Mouse (Mus musculus) frontal cortex, adult (tissue): ENCODE data around the gene Gm28036.
"Not testable (repeated sequence)": the region's sequence is repeated elsewhere in the genome, so short reads cannot be mapped to it uniquely, and the experiment has no call there.

Experiments
- ATAC-seq: cut with Nextera tagmentation; 2 replicates; pipeline ENCODE4 v1.9.2; 2017; ENCODE audit warnings: mild to moderate bottlenecking, moderate library complexity, mixed read lengths; ENCODE audit not compliant: low TSS enrichment

The Gm28036 gene

GRCm38 (mm10) chr2:156126992-156127391 lies at the start of gene Gm28036:
Gene Gm28036, minus strand, starts transcription at chr2:156127092.
- no peak for ATAC-seq

- no peak for ATAC-seq
These were observed 39.7 kb upstream of the Gm28036 start for GRCm38 (mm10) chr2:156166557-156166956.

DNA sequence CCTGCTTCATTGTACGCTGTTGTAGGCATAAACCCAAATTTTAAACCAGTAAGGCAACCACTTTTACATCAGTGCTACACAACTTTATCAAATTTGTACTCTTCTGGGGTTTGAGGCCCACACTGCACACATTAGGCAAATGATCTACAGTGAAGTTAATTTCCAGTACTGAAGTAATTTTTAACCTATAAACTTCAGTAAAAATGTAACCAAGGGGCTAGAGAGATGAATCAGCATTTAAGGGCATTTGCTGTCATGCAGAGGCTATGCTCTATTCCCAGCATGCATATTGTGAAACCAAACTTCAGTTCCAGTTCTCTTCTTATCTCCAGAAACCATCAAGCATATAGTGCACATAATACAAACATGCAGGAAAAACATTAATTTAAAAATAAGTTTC lies 38.6 kb upstream of the Gm28036 start:
- no peak for ATAC-seq

- ATAC-seq: no peak
These were observed 24.6 kb upstream of the Gm28036 start for GRCm38 (mm10) chr2:156151538-156151937.

DNA sequence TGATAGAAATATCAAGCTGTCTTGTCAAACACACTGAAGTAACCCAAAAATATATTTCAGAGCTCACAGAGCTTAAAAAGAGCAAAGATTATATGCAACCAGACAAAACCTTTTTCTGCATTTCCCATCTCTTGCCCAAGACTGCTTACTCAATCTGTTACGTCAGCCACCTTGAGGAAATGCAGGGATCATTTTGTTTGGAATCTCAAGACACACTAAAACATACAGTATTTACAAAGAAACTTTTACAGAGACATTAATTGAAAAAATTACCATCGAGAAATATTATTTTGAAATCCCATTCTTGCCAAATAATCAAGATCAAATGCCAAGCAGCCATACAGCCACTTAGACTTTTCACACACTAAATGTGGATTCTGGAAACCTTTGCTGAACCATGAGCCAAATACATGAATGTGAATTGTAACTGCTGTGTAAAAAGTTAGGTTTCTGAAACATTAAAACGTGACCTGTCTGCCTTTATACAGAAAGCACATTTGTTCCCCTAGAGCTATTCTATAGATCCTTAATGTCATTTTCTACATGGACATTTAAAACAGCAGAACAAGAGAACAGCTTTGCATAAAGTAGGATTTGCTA lies 20.5 kb upstream of the Gm28036 start:
- ATAC-seq: no peak

GRCm38 (mm10) chr2:156146272-156146989 lies 19.5 kb upstream of the Gm28036 start:
- ATAC-seq: no peak

- no peak for ATAC-seq
These were observed 18.7 kb upstream of the Gm28036 start for GRCm38 (mm10) chr2:156145486-156146130.

DNA sequence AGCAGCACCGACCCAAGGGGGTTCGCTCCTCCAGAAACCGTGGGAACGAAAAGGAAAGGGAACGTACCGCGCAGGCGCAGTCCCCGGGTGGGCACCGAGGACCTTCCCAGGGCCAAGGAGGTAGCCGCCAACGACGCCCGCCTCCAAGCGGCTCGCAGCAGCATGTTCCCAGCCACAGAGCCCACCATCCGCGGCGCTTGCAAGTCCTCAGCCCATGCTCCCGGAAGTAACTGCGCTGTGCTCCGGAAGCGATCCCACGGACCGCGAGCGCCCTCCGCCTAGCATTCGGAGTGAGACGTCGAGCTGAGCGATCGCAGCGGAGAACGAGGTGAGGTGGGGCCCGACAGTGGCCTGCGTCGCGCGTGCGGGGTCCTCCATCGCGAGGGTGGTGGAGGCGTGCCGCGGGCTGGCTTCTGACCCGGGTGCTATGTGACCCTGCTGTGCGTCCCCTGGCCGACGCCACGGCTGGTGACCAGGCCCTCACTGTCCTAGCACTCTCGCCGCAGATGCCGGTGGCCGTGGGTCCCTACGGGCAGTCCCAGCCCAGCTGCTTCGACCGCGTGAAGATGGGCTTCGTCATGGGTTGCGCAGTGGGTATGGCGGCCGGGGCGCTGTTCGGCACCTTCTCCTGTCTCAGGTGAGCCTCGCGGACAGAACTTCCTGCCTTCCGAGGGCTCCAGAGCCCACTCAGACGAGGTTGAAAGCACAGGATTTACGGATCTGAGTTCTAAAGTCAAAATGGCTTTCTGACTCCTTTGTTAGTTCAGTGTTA lies 17.2 kb upstream of the Gm28036 start, which contains the start of the genes Romo1 and Nfs1:
Gene Romo1 (plus strand): TSS at position 87 of the 772 bp plus-strand sequence.
Gene Nfs1 (minus strand): TSS at position 234 of the 772 bp plus-strand sequence.
- ATAC-seq: peak; percentile 99

- no peak for ATAC-seq
These were observed 16.5 kb upstream of the Gm28036 start for GRCm38 (mm10) chr2:156143367-156143766.

DNA sequence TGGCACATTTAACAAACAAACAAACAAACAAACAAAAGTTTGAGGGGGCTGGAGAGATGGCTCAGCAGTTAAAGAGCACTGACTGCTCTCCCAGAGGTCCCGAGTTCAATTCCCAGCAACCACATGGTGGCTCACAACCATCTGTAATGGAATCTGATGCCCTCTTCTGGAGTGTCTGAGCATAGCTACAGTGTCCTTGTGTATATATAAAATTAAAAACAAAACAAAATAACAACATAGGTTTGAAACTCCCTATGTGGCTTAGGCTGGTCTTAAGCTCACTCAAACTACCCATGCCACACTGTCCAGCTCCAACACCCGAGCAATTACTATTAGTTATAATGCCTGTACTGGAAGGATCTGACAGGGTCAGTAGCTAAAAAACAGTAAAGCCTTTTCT lies 15.9 kb upstream of the Gm28036 start:
- ATAC-seq: no peak

DNA sequence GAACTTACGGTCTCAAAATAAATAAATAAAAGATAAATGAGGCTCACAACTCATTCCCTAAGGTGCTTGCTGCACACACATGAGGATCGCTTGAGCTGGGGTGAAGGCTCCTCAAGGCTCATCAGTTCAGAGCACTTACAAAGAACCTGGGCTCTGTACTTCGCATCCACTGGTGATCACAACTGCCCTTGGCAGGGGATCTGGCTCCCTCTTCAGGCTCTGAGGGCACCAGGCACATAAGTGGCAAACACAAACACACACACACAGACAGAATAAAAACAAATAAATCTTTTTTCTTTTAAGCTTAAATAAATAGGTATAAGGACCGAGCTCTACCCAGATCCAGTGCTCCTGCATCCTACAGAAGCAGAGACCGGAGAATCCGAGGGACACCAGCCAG lies 8.8 kb upstream of the Gm28036 start:
- no peak for ATAC-seq

- ATAC-seq: no peak
These were observed 7.3 kb upstream of the Gm28036 start for GRCm38 (mm10) chr2:156134161-156134560.

- ATAC-seq: no peak
These were observed 3.2 kb downstream of the Gm28036 start for GRCm38 (mm10) chr2:156123731-156124130.

GRCm38 (mm10) chr2:156119566-156119965 lies 7.3 kb downstream of the Gm28036 start:
- ATAC-seq: no peak

- not testable (repeated sequence) for ATAC-seq
These were observed 14.8 kb downstream of the Gm28036 start for GRCm38 (mm10) chr2:156112080-156112423.

DNA sequence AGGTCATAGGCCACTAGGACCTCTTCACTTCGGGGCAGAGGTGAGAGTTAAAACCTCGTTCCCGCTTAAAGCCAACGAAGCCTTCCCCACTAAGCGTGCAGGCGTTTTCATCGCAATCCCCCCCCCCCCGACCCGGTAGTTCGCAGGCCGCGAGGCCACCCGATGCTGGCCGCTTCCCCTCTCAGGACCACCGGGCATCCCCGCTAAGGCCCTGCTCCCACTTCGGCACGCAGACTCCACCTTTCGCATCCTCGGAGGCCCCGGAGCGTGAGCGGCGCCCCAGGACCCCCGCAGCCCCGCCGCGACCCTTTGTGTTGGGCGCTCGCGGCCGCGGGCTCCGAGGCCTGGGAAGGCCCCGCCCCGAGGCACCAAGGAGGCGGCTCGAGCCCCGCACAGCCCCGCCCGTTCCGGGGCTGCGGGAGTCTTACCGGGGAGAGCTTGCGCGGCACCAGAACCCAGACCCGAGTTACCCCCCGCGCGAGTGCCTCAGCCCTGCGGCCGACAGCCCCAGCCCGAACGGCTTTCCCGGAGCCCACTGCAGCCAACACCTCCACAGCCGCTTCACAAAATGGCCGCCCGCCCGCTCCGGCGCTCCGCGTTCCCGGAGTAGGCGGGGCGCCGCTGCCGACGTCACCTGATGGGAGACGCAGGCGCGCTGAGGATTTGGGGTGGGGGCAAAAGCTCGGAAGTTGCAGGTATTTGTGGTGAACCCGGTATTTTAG lies 15.4 kb downstream of the Gm28036 start, which contains the start of the genes Cpne1 and Rbm12:
Gene Cpne1 (minus strand): TSS at position 608 of the 722 bp plus-strand sequence.
Gene Rbm12 (minus strand): TSS at position 621 of the 722 bp plus-strand sequence.
- peak; percentile 90 for ATAC-seq

DNA sequence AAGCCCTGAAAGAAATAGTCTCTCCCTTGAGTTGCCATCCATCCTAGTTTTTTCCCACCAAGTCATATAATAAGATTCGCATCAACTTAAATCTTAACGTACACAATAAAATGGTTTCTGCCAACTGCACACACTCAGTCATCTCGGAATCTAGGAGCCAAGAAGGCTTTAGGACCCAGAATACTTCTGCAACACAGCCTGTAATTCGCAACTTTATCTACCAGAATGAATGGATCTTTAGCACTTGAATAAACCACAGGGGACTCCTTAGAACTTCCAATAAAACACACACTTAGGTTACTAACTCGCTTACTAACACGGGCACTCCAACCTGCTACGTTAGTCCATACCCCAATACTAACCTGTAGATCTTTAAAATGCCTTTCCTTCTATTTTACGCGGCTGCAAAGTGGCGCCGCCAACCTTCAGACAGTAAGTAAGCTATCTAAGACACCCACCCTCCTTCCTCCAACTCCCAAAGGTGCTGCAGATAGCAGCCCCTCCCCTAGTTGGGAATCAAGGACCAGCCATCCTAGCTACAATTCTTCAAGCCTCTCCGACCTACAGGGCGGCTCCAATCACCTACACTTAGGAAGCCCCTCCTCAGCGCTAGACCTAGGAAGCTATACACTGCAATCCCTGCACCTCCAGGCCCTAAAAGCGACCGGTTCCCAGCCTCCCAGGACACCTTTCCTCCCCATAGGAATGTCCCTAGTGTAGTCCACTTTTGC lies 16.1 kb downstream of the Gm28036 start:
- ATAC-seq: peak; percentile 59; the same call in 1 of the 2 replicates

- no peak for ATAC-seq
These were observed 35.0 kb downstream of the Gm28036 start for GRCm38 (mm10) chr2:156091926-156092325.

DNA sequence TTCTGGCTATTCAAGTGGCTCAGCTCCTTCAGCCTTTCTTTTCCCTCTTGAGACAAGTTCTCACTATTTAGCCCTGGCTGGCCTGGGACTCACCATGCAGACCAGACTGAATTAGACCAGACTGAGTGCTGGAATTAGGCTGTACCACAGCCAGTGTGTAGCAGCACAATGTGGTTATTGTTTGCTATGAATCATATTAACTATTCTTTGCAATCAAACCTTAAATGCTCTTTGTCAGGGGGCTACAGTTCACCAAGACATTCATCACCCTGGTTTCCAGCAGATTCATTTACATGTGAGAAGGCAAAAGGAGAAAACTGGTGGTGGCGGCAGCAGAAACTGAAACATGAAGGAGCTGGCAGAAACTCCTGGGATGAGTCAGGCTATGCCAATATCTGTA lies 37.1 kb downstream of the Gm28036 start:
- peak; percentile 60; the same call in 1 of the 2 replicates for ATAC-seq

DNA sequence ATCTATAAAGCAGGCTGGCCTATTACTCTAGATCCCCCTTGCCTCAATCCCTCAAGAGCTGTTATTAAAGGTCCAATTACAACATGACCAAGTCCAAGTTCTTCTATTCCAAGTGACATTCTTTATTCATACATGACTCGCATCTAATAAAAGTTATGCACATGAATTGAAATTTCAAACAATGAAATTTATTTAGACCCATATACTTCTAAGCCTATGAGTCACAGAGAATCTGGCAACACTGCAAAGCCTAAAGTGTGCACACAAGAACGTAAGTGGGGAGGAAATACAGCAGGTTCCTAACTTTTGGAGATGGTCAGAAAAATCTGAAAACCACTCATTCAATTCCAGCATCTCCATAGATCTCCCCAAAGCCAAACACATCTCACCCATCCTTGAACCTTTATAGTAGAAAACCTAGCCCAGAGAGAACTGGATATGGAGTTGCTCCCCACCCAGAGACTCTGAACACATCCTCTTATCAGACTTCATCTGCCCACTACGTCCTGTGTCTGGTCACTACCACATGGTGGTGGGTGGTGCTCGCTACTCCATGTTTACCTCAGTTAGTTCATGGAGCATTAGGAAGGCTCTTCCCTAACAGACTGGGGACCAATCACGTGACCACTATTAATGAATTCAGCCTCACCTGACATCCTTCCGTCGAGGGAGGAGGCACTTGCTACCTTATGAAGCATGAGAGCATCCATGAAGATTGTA lies 39.3 kb downstream of the Gm28036 start:
- ATAC-seq: no peak
